Mouse (Mus musculus): ENCODE data around the gene Rad9b. TPM values are rescaled to one million over a fixed set of nuclear protein-coding genes. Genes with fewer than 3 reads are reported as not detected.
A peak's percentile ranks its signal among the peaks of the same experiment; 100 is the strongest.
"Not testable (repeated sequence)": the region's sequence is repeated elsewhere in the genome, so short reads cannot be mapped to it uniquely, and the experiment has no call there.

The Rad9b gene
- polyA plus RNA-seq, 1 experiment = 6.3 TPM

- no peak overlapping the region for H3K4me3 ChIP-seq (ENCODE audit: insufficient read depth, low read depth, low read length)
- H3K27ac ChIP-seq (replicated peaks; ENCODE audit: low read depth, low read length) = no peak overlapping the region
- H3K4me1 ChIP-seq (ENCODE audit: control insufficient read depth, insufficient read depth, insufficient read length, low read length) = no peaks in the 10 kb centered on the region
Observed at GRCm38 (mm10) chr5:122330269-122330668, 23.8 kb downstream of the Rad9b start.

GRCm38 (mm10) chr5:122327283-122327682 is 26.8 kb downstream of the Rad9b start:
- no peak overlapping the region for H3K27ac ChIP-seq (replicated peaks; ENCODE audit: low read depth, low read length)
- H3K4me1 ChIP-seq (ENCODE audit: control insufficient read depth, insufficient read depth, insufficient read length, low read length) = no peaks in the 10 kb centered on the region
- H3K4me3 ChIP-seq (ENCODE audit: insufficient read depth, low read depth, low read length) = no peak overlapping the region

GRCm38 (mm10) chr5:122325477-122325876 is 28.6 kb downstream of the Rad9b start:
- peaks cover 4% of the 10 kb centered on the region; the same call in 1 of the 2 replicates for H3K4me1 ChIP-seq (ENCODE audit: control insufficient read depth, insufficient read depth, insufficient read length, low read length)
- H3K27ac ChIP-seq (replicated peaks; ENCODE audit: low read depth, low read length) = no peak overlapping the region
- H3K4me3 ChIP-seq (ENCODE audit: insufficient read depth, low read depth, low read length) = no peak overlapping the region

- Histone ChIP-seq H3K4me3 (ENCODE audit: insufficient read depth, low read depth, low read length) (no peak overlapping the region), H3K27ac (replicated peaks; ENCODE audit: low read depth, low read length) (no peak overlapping the region), H3K4me1 (ENCODE audit: control insufficient read depth, insufficient read depth, insufficient read length, low read length) (peaks cover 8% of the 10 kb centered on the region)
Observed at GRCm38 (mm10) chr5:122324608-122325431, 29.2 kb downstream of the Rad9b start.

GRCm38 (mm10) chr5:122323523-122323922 is 30.5 kb downstream of the Rad9b start:
- no peak overlapping the region for H3K27ac ChIP-seq (replicated peaks; ENCODE audit: low read depth, low read length)
- H3K4me1 ChIP-seq (ENCODE audit: control insufficient read depth, insufficient read depth, insufficient read length, low read length) = peaks cover 14% of the 10 kb centered on the region
- H3K4me3 ChIP-seq (ENCODE audit: insufficient read depth, low read depth, low read length) = no peak overlapping the region

- H3K4me1 ChIP-seq (ENCODE audit: control insufficient read depth, insufficient read depth, insufficient read length, low read length) = peaks cover 20% of the 10 kb centered on the region
- no peak overlapping the region for H3K4me3 ChIP-seq (ENCODE audit: insufficient read depth, low read depth, low read length)
- peak overlapping the region; percentile 28; the same call in 1 of the 2 replicates for H3K27ac ChIP-seq (replicated peaks; ENCODE audit: low read depth, low read length)
Observed at GRCm38 (mm10) chr5:122320205-122320781, 33.7 kb downstream of the Rad9b start.

GRCm38 (mm10) chr5:122319474-122320204 is 34.4 kb downstream of the Rad9b start:
- Histone ChIP-seq H3K4me3 (ENCODE audit: insufficient read depth, low read depth, low read length) (no peak overlapping the region), H3K4me1 (ENCODE audit: control insufficient read depth, insufficient read depth, insufficient read length, low read length) (peaks cover 21% of the 10 kb centered on the region), H3K27ac (replicated peaks; ENCODE audit: low read depth, low read length) (peak overlapping the region; percentile 81)

GRCm38 (mm10) chr5:122318976-122319375 is 35.1 kb downstream of the Rad9b start:
- H3K4me3 ChIP-seq (ENCODE audit: insufficient read depth, low read depth, low read length); H3K27ac ChIP-seq (replicated peaks; ENCODE audit: low read depth, low read length): not testable (repeated sequence)
- H3K4me1 ChIP-seq (ENCODE audit: control insufficient read depth, insufficient read depth, insufficient read length, low read length) = peaks cover 21% of the 10 kb centered on the region

GRCm38 (mm10) chr5:122318100-122318499 is 35.9 kb downstream of the Rad9b start:
- H3K4me1 ChIP-seq (ENCODE audit: control insufficient read depth, insufficient read depth, insufficient read length, low read length) = peaks cover 21% of the 10 kb centered on the region
- no peak overlapping the region for H3K27ac ChIP-seq (replicated peaks; ENCODE audit: low read depth, low read length)

GRCm38 (mm10) chr5:122317329-122318045 is 36.5 kb downstream of the Rad9b start:
- H3K27ac ChIP-seq (replicated peaks; ENCODE audit: low read depth, low read length) = no peak overlapping the region
- peaks cover 21% of the 10 kb centered on the region for H3K4me1 ChIP-seq (ENCODE audit: control insufficient read depth, insufficient read depth, insufficient read length, low read length)
- no peak overlapping the region for H3K4me3 ChIP-seq (ENCODE audit: insufficient read depth, low read depth, low read length)

More at GRCm38 (mm10) chr5:122318100-122318499, 35.9 kb downstream of the Rad9b start:
- H3K4me3 ChIP-seq (ENCODE audit: insufficient read depth, low read depth, low read length) = no peak overlapping the region

GRCm38 (mm10) chr5:122314966-122315667 is 38.9 kb downstream of the Rad9b start:
- Histone ChIP-seq H3K4me3 (ENCODE audit: insufficient read depth, low read depth, low read length) (no peak overlapping the region), H3K4me1 (ENCODE audit: control insufficient read depth, insufficient read depth, insufficient read length, low read length) (peaks cover 14% of the 10 kb centered on the region), H3K27ac (replicated peaks; ENCODE audit: low read depth, low read length) (peak overlapping the region; percentile 22)

GRCm38 (mm10) chr5:122312942-122313684 is 40.9 kb downstream of the Rad9b start:
- Histone ChIP-seq H3K4me1 (ENCODE audit: control insufficient read depth, insufficient read depth, insufficient read length, low read length) (peaks cover 7% of the 10 kb centered on the region; the same call in 1 of the 2 replicates), H3K4me3 (ENCODE audit: insufficient read depth, low read depth, low read length) (no peak overlapping the region), H3K27ac (replicated peaks; ENCODE audit: low read depth, low read length) (no peak overlapping the region)

GRCm38 (mm10) chr5:122312346-122312745 is 41.7 kb downstream of the Rad9b start:
- H3K4me1 ChIP-seq (ENCODE audit: control insufficient read depth, insufficient read depth, insufficient read length, low read length) = peaks cover 4% of the 10 kb centered on the region; the same call in 1 of the 2 replicates
- H3K27ac ChIP-seq (replicated peaks; ENCODE audit: low read depth, low read length) = no peak overlapping the region
- H3K4me3 ChIP-seq (ENCODE audit: insufficient read depth, low read depth, low read length) = no peak overlapping the region

GRCm38 (mm10) chr5:122311692-122312091 is 42.3 kb downstream of the Rad9b start:
- Histone ChIP-seq H3K27ac (replicated peaks; ENCODE audit: low read depth, low read length) (no peak overlapping the region), H3K4me3 (ENCODE audit: insufficient read depth, low read depth, low read length) (no peak overlapping the region), H3K4me1 (ENCODE audit: control insufficient read depth, insufficient read depth, insufficient read length, low read length) (0 out of 2 replicates have a peak, but pooled peaks cover 4% of the 10 kb centered on the region)

Measured in brown adipose tissue, adult 24 weeks (tissue).